Mouse (Mus musculus): ENCODE data around the gene Snrnp35.
A peak's percentile ranks its signal among the peaks of the same experiment; 100 is the strongest.
"Not testable (repeated sequence)": the region's sequence is repeated elsewhere in the genome, so short reads cannot be mapped to it uniquely, and the experiment has no call there.

Snrnp35 gene

DNA sequence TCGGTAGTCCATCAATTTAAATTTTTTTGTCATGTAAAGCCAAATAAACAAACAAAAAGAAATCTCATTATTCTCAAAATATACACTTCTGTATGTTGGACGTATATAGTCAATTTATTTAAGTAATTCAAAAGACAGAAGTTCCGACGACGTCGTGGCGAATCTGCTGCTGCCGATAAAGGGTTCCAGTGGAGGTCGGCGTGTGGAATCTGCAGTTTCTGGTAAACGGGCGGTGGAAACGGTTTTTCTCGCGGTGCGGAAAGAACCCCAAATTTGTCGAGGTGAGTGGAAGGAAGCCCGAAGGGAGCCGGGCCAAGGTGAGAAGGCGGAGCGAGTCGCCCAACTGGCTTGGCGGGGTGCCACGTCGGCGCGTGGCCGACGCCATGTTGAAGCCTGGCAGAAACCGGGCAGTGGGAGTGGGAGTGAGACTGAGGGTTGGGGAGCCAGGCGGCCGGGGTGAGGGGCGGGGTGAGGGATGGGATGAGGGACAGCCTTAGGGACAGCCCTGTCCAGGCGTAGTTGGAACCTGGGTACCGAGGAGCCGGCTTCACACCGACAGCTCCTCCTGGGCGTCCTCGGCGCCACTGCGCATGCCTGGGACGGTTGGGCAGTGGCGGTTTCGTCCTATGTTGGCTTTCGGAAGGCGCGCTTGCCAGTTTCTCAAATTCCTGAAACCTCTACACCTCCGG is at the start of gene Snrnp35:
Snrnp35 (plus strand) TSS at position 169 of the 689 bp plus-strand sequence.
- DNase-seq (ENCODE audit: low spot score): peak; percentile 93

DNA sequence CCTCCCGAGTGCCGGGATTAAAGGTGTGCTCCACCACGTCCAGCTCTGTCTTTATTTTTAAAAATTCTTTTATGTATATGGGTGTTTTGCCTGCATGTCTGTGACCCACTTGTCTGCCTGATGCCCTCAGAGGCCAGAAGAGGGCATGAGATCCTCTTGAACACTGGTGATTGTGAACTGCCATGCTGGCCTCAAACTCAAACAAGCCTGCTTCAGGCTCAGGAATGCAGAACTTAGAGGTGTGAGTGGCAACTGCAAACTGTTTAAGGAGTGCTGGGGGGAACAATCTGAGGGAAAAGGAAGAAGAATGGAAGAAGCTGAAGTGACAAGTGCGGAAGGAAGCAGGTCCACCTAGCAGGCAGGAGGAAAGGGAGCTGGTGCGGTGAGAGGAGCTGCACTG is 44.7 kb upstream of the Snrnp35 start:
- DNase-seq (ENCODE audit: low spot score): no peak

DNA sequence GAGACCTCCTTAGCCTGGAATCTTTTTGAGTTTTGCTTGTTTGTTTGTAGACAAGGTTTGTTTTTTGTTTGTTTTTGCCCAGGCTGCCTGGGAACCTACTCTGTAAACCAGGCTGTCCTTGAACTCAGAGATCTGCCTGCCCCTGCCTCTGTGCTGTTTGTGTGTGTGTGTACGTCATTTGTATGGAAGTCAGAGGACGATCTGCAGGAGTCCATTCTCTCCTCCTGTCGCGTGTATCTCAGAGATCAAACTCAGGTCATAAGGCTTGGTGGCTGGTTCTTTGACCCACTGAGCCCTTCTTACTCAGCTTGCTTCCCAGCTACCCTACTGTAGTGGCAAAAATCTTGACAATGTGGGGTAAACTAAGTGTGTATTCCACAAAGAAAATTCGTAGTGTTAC is 44.2 kb upstream of the Snrnp35 start:
- no peak for DNase-seq (ENCODE audit: low spot score)

DNA sequence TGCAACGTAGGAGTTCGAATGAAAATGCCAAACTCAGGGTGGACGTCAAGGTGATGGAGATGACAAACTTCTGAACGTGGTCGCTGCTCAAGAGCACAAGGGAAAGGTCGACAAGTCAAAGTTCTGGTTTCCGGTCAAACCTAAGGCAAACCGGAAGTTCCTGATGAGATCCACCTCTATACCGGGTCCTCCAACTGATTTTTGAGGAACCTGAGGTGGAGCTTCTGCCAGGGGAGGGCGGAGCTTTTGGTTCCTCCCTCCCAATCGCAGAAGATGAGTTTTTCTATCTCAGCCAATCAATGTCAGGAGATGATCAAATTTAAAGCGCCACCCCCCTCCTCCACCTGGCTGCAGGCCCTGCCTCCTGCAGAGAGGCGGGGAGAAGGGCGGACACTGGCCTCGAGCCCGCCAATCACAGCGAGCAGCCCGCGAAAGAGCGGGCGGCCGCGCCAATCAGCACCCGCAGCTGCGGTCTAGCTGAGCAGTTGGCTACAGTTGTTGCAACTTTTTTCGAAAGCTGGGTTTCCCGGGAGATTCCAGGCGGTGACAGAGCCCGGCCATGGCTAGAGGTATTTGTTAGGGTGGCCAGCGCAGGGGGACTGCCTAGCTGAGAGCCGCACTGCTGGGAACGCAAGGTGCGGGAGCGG is 43.4 kb upstream of the Snrnp35 start, which contains the start of gene Kmt5a:
Kmt5a (plus strand) TSS at position 484 of the 647 bp plus-strand sequence.
- DNase-seq (ENCODE audit: low spot score): peak; percentile 96

DNA sequence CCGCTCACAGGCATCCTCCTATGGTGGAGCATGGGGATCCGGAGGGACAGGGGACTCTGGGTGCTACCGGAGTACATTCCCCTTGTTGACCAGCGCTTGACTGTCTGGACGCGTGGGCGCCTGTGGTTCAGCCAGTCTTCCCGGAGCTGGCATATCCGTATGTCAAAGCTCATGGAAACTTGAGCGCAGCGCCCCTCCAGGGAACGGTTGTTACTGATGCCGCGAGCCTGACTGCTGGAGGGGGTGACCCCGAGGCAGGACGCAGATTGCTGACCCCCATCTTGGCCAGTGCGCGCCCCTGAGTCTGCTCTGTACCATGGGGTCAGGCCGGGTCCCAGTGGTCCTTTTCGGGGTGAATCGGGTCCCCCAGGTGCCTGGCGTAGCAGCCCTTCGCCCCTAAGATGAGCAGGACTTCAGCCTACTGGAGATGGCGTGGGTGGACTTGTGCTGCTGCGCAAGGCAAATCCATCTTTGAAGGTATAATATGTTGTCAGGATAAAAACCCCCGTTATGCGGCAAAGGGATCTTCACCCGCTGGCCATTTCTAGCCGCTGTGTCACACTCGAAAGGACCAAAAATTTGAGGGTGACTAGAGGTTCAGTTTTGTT is 42.7 kb upstream of the Snrnp35 start:
- peak; percentile 88 for DNase-seq (ENCODE audit: low spot score)

DNA sequence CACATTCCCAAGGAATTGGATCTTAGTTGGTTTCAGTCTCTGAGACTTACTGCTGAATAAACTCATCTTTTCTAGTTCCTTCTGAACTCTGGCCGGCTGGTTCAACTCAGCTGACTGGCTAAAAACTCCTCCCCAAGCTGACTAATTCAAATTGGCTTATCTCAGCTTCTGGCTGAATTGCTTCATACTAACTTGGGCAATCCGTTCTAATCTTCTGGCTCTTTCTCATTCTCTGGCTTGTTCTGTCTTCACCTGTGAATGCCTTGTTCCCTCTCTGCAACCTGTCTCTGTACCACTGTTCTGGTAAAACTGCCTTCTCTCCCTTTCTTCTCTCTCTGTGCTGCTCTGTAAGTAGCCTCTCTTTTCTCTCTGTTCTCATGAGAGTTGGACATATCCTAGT is 40.3 kb upstream of the Snrnp35 start:
- DNase-seq (ENCODE audit: low spot score): no peak

DNA sequence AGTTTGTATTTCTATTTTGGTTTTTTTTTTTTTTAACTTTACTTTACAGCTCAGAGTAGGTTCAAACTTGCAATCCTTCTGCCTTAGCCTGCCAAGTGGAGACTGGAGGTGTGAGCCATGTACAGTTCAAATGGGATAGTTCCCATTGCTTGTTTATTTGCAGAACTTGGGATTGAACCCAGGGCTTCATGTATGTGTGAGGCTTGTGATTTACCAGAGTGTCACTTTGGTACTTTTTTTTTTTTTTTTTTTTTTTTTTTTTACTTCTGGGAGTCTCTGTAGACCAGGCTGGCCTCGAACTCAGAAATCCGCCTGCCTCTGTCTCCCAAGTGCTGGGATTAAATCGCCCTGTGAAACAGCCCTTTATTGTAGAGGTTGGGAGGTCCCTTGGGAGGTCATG is 38.7 kb upstream of the Snrnp35 start:
- DNase-seq (ENCODE audit: low spot score): no peak

DNA sequence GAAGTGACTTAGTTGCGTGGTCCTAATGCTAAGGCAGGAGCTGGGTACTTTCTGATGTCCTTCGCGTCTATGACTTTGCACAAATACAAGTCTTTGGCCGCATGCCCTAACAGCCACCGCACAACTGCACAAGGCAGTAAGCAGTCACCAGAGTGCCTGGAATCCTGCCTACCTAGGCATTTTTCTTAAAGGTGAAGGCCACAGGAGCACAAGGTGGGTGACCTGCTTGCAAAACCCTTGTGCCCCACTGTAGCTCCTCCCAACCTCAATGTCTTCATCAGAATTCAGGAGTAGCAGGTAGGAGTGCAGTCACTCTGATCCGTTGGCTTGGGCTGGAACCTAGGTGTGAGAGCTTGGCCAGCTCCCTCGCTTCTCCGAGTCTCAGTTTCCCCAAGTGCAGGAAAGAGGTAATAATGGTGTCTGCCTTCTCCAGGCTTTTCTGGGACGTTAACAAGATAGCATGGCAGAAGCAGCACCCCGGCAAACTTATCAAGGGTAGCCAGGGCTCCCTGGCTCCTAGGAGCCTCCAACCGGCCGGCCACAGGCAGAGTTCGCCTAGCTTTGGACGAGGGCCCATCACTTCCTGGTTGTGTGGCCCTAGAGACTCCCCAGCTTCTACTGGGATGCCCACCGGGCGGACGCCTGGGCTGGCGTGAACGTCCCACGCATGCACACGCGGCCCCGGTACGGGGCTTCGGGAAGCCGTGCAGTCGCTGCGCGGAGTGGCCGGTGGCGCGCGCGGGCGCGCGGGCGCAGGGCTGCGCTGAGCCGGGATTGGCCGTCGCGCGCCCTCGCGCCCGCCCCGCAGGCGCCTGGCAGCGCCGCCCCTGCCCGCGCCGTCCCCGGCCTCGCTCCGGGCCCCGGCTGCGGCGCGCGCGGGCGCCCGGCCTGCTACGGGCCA is 38.0 kb upstream of the Snrnp35 start:
- DNase-seq (ENCODE audit: low spot score): peak; percentile 72

DNA sequence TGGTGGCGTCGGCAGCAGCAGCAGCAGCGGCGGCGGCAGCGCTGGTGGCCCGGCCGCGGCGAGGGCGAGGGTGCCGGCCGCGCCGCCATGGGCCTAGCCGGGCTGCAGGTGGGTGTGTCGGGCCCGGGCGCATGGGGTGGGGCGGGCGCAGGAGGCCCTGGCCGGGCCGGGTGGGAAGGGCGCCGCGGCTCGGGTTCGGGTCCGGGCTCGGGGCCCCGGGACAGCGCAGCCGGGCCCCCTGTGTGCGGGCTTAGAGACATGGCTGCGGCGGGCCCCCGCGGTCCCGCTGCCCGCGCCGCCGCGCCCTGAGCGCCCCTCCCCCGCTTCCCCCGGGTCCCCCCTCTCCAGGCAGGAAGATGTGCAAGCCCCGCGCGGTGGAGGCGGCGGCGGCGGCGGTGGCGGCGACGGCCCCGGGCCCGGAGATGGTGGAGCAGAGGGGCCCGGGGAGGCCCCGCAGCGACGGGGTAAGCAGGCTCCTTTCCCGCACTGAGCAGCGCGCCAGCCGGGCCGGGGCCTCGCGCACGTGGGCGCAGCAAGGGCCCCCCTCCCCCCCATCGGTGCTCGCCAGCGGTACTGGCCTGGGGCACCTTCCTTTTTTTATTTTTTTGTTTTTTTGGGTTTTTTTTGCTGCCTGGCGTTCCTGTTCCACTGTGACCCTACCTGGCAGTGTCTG is 37.2 kb upstream of the Snrnp35 start:
- DNase-seq (ENCODE audit: low spot score): no peak

DNA sequence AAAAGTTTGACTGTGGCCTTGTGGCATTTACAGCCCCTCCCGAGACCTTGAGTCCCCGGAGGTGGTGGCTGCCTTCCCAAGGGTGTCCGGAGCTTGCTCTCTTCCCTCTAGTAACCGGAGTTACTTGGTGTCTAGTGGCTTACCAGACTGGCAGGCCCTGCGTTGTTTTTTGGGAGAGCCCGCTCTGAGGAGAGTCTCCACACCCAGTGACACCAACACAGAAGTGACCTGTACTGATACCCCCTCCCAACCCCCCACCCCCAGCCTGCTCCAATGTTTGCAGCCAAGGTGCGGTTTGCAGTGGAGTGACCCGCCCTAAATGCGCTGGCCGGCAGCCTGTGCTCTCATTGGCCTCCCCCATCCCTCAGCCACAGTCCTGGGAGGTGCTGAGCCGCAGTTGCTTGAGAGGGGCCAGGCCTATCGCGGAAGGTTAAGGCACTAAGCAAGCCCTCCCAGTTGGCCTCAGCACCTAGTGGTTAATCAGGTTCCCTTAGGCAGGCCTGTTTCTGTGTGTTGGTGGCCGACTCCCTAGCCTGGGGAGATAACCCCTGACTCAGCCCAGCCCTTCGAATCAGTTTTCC is 36.5 kb upstream of the Snrnp35 start:
- DNase-seq (ENCODE audit: low spot score): peak; percentile 90

DNA sequence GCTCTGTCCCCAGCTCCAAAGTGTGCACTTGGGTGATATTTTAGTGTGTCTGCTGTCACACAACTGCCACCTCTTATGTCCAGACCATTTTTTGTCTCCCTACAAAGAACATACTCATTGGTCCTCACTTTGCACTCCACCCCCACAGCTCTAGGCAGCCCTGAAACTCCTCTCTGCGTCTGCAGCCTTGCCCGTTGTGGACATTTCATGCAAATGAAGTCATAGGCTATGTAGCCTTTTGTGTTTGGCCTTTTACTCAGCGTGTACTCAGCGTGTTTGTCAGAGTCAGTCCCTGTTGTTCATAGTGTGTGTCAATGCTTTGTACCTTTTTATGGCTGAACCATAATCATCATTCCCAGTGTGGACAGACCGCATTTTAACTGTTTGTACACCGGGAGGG is 33.4 kb upstream of the Snrnp35 start:
- no peak for DNase-seq (ENCODE audit: low spot score)

DNA sequence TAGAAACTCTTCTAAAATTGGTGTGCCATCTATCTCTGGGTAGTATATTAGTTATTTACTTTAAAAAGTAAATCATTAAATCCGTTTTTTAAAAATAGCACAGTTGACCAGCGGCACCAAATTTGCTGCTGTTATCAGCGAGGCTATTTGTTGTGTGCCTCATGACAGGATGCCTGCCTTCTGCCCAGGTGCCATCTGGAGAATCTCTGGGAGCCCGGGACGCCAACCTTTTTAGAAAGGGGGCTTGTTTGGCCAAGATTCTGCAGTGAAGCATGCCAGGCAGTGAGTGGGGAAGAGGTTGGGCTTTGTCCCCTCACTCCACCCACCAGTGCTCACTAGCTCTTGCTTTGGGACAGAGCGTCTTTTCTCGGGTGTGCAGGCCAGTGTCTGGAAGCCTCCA is 32.9 kb upstream of the Snrnp35 start:
- no peak for DNase-seq (ENCODE audit: low spot score)

DNA sequence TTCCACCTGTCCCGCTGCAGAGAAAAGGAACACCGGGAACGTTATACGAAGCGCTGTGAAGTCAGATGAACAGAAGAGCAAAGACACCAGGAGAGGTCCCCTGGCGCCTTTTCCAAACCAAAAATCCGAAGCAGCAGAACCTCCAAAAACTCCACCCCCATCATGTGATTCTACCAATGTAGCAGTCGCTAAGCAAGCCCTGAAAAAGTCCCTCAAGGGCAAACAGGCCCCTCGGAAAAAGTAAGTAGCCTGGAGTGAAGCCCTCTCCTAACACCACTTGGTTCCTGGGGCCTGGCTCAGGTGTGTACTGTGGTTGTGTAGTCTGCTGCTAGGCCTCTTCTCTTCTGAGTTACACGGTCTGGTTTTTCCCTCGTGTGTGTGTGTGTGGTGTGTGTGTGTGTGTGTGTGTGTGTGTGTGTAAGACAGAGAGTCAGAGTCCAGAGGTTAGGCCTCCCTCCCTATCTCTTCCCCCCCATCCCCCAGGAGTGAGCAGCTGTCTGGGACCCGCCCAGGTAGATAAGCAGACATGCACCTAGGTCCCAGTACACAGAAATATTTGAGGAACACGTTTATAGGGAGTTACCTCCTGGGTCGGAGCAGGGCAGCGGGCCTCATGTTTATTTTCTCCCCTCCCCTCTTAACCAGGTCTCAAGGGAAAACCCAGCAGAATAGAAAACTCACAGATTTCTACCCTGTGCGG is 32.1 kb upstream of the Snrnp35 start:
- DNase-seq (ENCODE audit: low spot score): no peak

DNA sequence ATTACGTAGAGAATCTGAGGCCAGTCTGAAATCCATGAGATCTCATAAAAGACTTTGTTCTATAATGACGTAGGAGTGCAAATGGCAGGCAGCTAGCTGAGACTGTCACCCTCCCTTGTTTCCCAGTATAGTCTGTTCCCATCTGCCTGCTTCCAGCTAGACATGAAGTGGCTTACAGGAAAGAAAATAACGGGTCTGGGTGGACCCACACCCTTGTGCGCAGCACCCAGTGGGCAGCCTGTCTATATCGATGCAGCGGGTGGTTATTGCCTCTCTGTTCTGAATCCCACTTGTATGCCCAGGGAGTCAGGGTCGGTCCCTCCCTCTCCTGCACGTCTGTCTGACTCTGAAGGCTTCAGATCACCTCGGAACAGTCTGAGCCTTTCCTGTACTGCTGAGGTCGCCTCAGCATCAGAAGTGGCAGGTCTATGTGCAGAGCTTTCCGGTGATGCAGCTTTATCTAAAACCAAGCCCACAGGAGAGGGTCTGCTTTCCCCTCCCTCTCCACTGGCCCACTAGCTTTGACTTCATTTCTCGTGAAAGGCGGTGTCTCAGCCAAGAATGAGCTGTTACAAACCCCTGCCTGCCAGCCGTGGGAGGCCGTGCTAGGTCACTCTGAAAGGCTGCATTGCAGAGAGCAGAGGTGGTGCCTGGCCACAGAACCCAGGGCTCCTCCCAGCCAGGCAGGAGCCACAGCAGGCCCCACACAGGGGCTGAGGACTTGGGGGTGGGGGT is 30.3 kb upstream of the Snrnp35 start:
- DNase-seq (ENCODE audit: low spot score): no peak

DNA sequence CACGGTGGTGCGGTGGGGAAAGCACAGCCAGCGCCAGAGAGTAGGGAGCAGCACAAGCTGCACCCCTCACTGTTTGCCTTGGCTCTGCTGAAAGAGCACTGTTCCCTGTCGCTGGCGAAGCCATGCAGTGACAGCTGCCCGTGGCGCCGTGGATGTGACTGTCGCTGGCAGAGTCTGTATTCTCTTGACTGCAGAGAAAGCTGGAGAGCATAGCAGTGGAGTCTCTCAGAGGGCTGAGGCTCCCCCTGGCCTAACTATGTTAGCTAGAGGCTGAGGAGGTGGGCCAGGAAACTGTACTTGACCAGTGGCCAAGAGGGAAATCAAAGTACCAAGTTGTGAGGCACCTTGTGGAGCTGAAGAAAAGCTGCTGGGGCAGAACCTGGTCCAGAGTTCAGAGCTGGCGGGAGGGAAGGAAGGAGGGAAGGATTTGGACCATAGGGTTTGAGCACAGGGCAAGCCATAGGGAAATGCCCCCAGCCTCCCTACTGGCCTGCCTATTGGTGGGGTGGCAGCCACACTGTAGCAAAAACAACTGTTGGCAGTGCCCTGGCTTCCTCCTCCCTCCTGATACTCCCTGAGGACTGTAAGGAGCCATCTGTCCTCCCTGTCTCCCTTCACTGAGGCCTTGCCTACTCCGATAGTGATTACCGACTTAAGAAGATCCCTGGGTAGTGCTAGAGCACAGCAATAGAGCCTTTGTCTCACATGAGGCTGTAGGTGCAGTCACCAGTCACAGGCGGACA is 29.4 kb upstream of the Snrnp35 start:
- no peak for DNase-seq (ENCODE audit: low spot score)

DNA sequence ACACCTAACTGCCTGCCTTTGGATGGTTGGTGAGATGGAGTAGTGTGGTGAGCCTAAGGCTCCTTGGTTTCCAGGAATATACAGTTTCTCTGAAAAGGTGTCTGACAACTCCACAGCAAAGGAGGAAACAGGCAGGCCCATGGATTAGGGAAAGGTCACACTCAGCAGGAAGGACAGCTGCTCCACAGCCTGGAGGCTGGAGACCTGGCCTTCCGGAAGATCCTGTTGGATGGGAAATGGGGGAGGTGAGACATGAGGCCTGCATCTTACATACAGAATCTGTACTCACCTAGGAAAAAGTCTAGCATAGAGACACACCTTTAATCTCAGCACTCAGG is 28.9 kb upstream of the Snrnp35 start:
- DNase-seq (ENCODE audit: low spot score): no peak

DNA sequence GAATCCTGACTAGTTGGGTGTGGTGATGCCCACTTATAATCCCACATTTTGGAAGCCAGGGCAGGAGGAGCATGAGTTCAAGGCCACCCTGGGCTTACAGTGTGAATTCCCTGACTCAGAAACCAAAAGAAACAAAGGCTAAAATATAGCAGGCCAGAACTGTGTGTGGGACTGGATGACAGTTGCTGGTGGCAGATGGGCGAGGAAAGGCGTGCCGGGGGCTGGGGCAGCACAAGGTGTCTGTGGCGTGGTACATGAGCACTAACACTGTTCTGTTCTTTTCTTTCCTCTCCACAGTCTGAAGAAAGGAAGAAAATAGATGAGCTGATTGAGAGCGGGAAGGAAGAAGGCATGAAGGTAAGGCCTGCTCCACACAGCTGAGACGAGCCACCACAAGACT is 26.2 kb upstream of the Snrnp35 start:
- no peak for DNase-seq (ENCODE audit: low spot score)

DNA sequence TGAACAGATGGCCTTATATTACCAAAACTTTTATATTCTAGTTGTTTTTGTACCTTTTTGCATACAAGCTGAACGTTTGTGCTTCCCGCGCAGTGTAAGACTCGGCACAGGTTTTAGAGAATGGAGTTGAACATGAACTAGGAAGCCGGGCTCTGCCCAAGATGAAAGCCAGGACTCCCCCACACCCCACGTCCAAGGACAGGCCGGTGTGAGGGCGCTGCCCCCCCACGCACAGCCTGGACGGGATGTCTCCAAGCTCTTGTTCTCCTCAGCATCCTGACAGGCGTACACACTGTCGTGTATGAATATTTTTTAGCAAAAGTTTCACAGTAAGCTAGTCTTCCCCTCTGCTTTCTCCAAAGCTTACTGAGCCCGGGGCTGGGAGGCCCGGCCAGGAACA is 22.0 kb upstream of the Snrnp35 start:
- DNase-seq (ENCODE audit: low spot score): not testable (repeated sequence)

DNA sequence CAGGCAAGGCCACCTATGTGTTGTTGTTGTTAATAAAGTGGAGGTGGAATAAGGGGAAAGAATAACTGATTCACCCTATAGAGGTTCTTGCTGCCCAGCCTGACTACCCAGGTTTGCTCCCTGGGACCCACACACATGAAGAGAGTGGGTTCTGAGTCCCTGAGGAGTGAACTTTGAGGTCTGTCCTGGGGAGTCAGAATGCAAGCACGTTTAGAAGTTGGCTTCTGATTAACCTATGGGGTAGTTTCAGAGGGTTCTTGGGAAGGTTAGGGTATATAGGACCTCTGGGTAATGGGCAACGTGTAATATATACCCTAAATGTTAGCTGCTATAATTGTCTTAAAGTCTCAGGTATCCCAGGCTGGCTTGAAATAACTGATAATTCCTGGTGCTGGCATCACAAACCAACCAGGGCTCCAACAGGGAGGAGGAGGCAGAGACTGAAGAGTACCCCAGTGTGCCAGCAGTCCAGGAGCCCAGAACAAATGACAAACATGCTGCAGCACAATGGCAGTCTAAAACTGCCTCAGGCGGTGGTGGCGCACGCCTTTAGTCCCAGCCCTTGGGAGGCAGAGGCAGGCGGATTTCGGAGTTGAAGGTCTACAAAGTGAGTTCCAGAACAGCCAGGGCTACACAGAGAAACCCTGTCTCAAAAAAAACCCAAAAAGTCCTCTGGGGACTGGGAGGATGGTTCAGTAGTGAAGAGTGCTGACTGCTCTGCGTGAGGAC is 20.5 kb upstream of the Snrnp35 start:
- no peak for DNase-seq (ENCODE audit: low spot score)

Measured in embryo, embryonic 10 days (tissue).